Comparison of ENCODE assay signal across 8 mouse cellular contexts in the genomic region with DNA sequence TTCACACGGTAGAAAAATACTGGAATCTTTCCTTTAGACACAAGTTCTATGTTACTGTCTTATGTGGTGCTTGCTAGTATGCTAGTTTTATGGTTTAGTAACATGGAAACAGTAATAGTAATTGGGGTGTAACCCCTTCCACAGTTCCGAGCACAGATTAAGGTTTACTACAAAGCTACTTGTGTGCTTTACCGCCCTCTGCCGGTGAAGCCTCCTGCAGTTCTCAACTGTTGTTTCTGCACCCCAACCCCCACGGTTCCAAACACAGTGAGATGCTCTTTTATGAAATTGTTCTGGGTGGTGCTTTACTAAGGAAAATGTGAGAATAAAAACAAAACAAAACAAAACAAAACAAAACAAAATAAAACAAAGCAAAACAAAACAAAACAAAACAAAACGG.
DNase-seq lines count a peak whose midpoint lies in the region; ATAC-seq and TF ChIP-seq lines count a peak whose summit lies in the region.

No protein-coding gene starts in this region.

- no peak overlapping the region for H3K4me2 ChIP-seq in heart, postnatal 0 days (ENCODE audit: low read depth, low read length)
- no peak overlapping the region for H3K4me2 ChIP-seq in lung, embryonic 14.5 days

- DNase-seq in heart, postnatal 0 days (ENCODE audit: low spot score): no peak
- no peak for DNase-seq in heart, adult 9 months (ENCODE audit: low spot score in 2 of 2)
- DNase-seq in right cerebral cortex, postnatal 14 days: peak; percentile 61
- no peak for DNase-seq in right cerebral cortex, adult 18-20 months
- DNase-seq in c-Kit-negative CD71-positive TER-119-positive erythroid progenitor cells, embryonic 14.5 days (ENCODE audit: low read depth, low spot score): peak; percentile 8
- DNase-seq in lung, embryonic 14.5 days: peak; percentile 69
- no peak for DNase-seq in MN1 (ENCODE audit: low spot score)
- DNase-seq in cerebellum, adult 2 months: no peak

- no peak overlapping the region for H3K9ac ChIP-seq in heart, postnatal 0 days (replicated peaks; ENCODE audit: low read depth, low read length)
- no peak overlapping the region for H3K9ac ChIP-seq in lung, embryonic 14.5 days

- no peak for ATAC-seq in heart, postnatal 0 days (ENCODE audit: insufficient read depth, low read depth)
- ATAC-seq in lung, embryonic 14.5 days (ENCODE audit: insufficient read depth): no peak

- TF ChIP-seq POLR2A in cerebellum, adult 2 months (IDR thresholded peaks at IDR 0.05; ENCODE audit: borderline replicate concordance, insufficient read depth, low read length): no peak

- no peak overlapping the region for H3K4me3 ChIP-seq in heart, postnatal 0 days (ENCODE audit: low read depth, low read length)
- H3K4me3 ChIP-seq in lung, embryonic 14.5 days (ENCODE audit: low read depth, low read length): no peak overlapping the region
- H3K4me3 ChIP-seq in cerebellum, adult 2 months (replicated peaks; ENCODE audit: insufficient read depth, low read depth, low read length): no peak overlapping the region

- no peak overlapping the region for H3K27ac ChIP-seq in heart, postnatal 0 days (ENCODE audit: low read depth)
- H3K27ac ChIP-seq in lung, embryonic 14.5 days (ENCODE audit: low read depth): no peak overlapping the region
- no peak overlapping the region for H3K27ac ChIP-seq in cerebellum, adult 2 months (ENCODE audit: insufficient read depth, low read length)

- WGBS in heart, postnatal 0 days: 47% methylated on average over 6 of the region's 6 CpGs
- 49% methylated on average over 6 of the region's 6 CpGs for WGBS in lung, embryonic 14.5 days
- 61% methylated on average over 6 of the region's 6 CpGs for whole genome bisulfite sequencing in cerebellum, adult 2 months

- peak; percentile 34 for TF ChIP-seq CTCF in heart, postnatal 0 days (IDR thresholded peaks at IDR 0.05; ENCODE audit: low read depth)
- TF ChIP-seq CTCF in lung, embryonic 14.5 days (IDR thresholded peaks at IDR 0.05; ENCODE audit: low read depth): peak; percentile 56
- no peak for TF ChIP-seq CTCF in cerebellum, adult 2 months (IDR thresholded peaks at IDR 0.05; ENCODE audit: borderline replicate concordance, insufficient read depth, low read depth, low read length)

- H3K4me1 ChIP-seq in heart, postnatal 0 days (ENCODE audit: control insufficient read depth, insufficient read depth): no peaks in the 10 kb centered on the region
- H3K4me1 ChIP-seq in lung, embryonic 14.5 days (ENCODE audit: insufficient read depth): no peaks in the 10 kb centered on the region
- no peaks in the 10 kb centered on the region for H3K4me1 ChIP-seq in cerebellum, adult 2 months (ENCODE audit: control insufficient read depth, insufficient read depth, low read length)

- no peaks in the 10 kb centered on the region for H3K9me3 ChIP-seq in heart, postnatal 0 days (replicated peaks; ENCODE audit: control insufficient read depth, low read length)
- H3K9me3 ChIP-seq in lung, embryonic 14.5 days (ENCODE audit: low read depth, low read length): no peaks in the 10 kb centered on the region

- H3K36me3 ChIP-seq in heart, postnatal 0 days (replicated peaks; ENCODE audit: control insufficient read depth, insufficient read depth, low read length): no peaks in the 10 kb centered on the region
- no peaks in the 10 kb centered on the region for H3K36me3 ChIP-seq in lung, embryonic 14.5 days (ENCODE audit: insufficient read depth)

- no peaks in the 10 kb centered on the region for H3K27me3 ChIP-seq in heart, postnatal 0 days (ENCODE audit: control insufficient read depth, insufficient read depth, low read length)
- no peaks in the 10 kb centered on the region for H3K27me3 ChIP-seq in lung, embryonic 14.5 days (ENCODE audit: insufficient read depth, low read length)
- H3K27me3 ChIP-seq in cerebellum, adult 2 months (ENCODE audit: control insufficient read depth, insufficient read depth, low read length): no peaks in the 10 kb centered on the region

- TF ChIP-seq EP300 in heart, postnatal 0 days (IDR thresholded peaks at IDR 0.05; ENCODE audit: low read depth): no peak

Comparison
In these comparisons a context has a peak if more than half of its experiments do, and no peak if none do; other contexts are left out.
1. DNase-seq: peak in right cerebral cortex, postnatal 14 days (single experiment), c-Kit-negative CD71-positive TER-119-positive erythroid progenitor cells, embryonic 14.5 days (single experiment) and lung, embryonic 14.5 days (single experiment); none in heart, postnatal 0 days (single experiment), heart, adult 9 months (0 of 2), right cerebral cortex, adult 18-20 months (single experiment), MN1 (single experiment) and cerebellum, adult 2 months (0 of 2).